Mouse (Mus musculus) C2C12 (cell line): ENCODE results near the gene Mcf2l.

ENCODE experiments used
- CTCF ChIP-seq: IDR thresholded peaks from one replicate; pipeline ENCODE4 v1.5.1; 2011; ENCODE audit not compliant: control insufficient read depth, insufficient read depth, insufficient read length
- FOSL1 ChIP-seq: IDR thresholded peaks from one replicate; pipeline ENCODE4 v1.8.0; 2011; ENCODE audit warnings: mild to moderate bottlenecking, low read length; ENCODE audit not compliant: poor library complexity, insufficient read depth, severe bottlenecking
- MAX ChIP-seq: IDR thresholded peaks from one replicate; pipeline ENCODE4 v1.6.1; 2011; ENCODE audit warnings: mild to moderate bottlenecking, control low read depth
- MYOD1 ChIP-seq: IDR thresholded peaks from one replicate; pipeline ENCODE4 v1.6.1; 2011; ENCODE audit warnings: low read depth; ENCODE audit not compliant: control insufficient read depth, insufficient read length
- USF1 ChIP-seq: IDR thresholded peaks from one replicate; pipeline ENCODE4 v1.6.1; 2011; ENCODE audit warnings: low read depth, mild to moderate bottlenecking, control low read depth, moderate library complexity

DNA sequence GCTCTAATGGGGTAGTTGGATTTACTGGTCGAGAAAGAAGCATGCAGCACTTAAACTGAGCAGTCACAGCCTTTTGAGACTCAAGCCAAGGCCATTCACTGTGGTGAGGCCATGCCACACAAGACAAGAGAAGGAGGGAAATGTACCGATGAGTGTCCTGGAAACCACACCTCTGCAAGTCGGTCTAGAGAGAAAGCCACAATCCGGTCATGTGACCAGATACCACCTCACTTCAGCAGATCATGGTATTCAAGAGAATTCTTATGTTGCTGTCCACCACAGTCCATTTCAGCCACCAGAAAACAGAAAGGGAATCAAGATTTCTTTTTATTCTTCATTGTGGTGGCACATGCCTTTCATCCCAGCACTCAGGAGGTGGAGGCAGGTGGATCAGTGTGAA, 167.9 kb downstream of the Mcf2l start:
- TF ChIP-seq USF1 = peak; percentile 54
- no peak for TF ChIP-seq MYOD1
- no peak for TF ChIP-seq CTCF
- TF ChIP-seq FOSL1 = no peak
- TF ChIP-seq MAX = no peak
